Mouse (Mus musculus): ENCODE results near the gene Kdm1b. TPM values are rescaled to one million over a fixed set of nuclear protein-coding genes. Genes with fewer than 3 reads are reported as not detected.
A peak's percentile ranks its signal among the peaks of the same experiment; 100 is the strongest.

Kdm1b gene
- polyA plus RNA-seq, 1 experiment from 2014 or later: 6.7 TPM

GRCm38 (mm10) chr13:47037946-47038345, 5.4 kb upstream of the Kdm1b start:
- H3K9me3 ChIP-seq (ENCODE audit: control insufficient read depth): no peaks in the 10 kb centered on the region
- no peaks in the 10 kb centered on the region; the same call in 1 of the 2 replicates for H3K4me1 ChIP-seq (replicated peaks; ENCODE audit: control insufficient read depth, insufficient read depth, low read length)
- ATAC-seq: no peak
- no peak for TF ChIP-seq CTCF (IDR thresholded peaks at IDR 0.05; ENCODE audit: low read depth)
- WGBS: 93% methylated on average over 6 of the region's 6 CpGs
- H3K4me3 ChIP-seq (ENCODE audit: low read depth, low read length): no peak overlapping the region
- H3K9ac ChIP-seq (ENCODE audit: low read depth, low read length): no peak overlapping the region
- H3K36me3 ChIP-seq (ENCODE audit: control insufficient read depth, insufficient read depth): peaks cover 4% of the 10 kb centered on the region
- H3K27me3 ChIP-seq (replicated peaks; ENCODE audit: control insufficient read depth, insufficient read depth, low read length): no peaks in the 10 kb centered on the region
- no peak overlapping the region for H3K4me2 ChIP-seq (replicated peaks; ENCODE audit: low read depth)
- H3K27ac ChIP-seq (ENCODE audit: low read depth, low read length): no peak overlapping the region

DNA sequence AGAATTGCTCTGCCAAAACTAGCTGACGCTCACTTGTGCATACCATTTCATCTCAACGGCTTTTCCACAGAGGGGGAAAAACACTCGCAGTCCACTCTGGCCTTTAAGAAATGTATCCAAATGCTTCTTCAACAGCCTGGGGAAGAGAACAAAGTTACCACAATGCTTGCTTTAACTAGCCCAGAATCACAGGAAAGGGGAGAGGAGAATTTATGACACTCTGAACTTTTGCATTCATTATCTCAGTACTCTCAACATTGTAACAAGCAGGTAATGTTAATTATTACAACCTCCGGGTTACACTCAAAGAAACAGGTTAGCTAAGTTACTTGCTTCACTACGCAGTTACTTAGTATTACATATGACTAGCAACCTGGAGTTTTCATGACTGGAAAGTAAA, 3.2 kb upstream of the Kdm1b start:
- Histone ChIP-seq H3K9me3 (ENCODE audit: control insufficient read depth) (no peaks in the 10 kb centered on the region), H3K4me1 (replicated peaks; ENCODE audit: control insufficient read depth, insufficient read depth, low read length) (no peaks in the 10 kb centered on the region; the same call in 1 of the 2 replicates), H3K36me3 (ENCODE audit: control insufficient read depth, insufficient read depth) (no peaks in the 10 kb centered on the region), H3K27ac (ENCODE audit: low read depth, low read length) (no peak overlapping the region), H3K4me2 (replicated peaks; ENCODE audit: low read depth) (no peak overlapping the region), H3K27me3 (replicated peaks; ENCODE audit: control insufficient read depth, insufficient read depth, low read length) (no peaks in the 10 kb centered on the region), H3K9ac (ENCODE audit: low read depth, low read length) (no peak overlapping the region), H3K4me3 (ENCODE audit: low read depth, low read length) (no peak overlapping the region)
- WGBS: 70% methylated on average over 5 of the region's 5 CpGs
- no peak for TF ChIP-seq CTCF (IDR thresholded peaks at IDR 0.05; ENCODE audit: low read depth)
- ATAC-seq: no peak

GRCm38 (mm10) chr13:47042024-47042633, 1.2 kb upstream of the Kdm1b start:
- Histone ChIP-seq H3K4me1 (replicated peaks; ENCODE audit: control insufficient read depth, insufficient read depth, low read length) (no peaks in the 10 kb centered on the region; the same call in 1 of the 2 replicates), H3K27me3 (replicated peaks; ENCODE audit: control insufficient read depth, insufficient read depth, low read length) (no peaks in the 10 kb centered on the region), H3K9ac (ENCODE audit: low read depth, low read length) (peak overlapping the region; percentile 45; the same call in 1 of the 2 replicates), H3K4me3 (ENCODE audit: low read depth, low read length) (peak overlapping the region; percentile 94), H3K36me3 (ENCODE audit: control insufficient read depth, insufficient read depth) (no peaks in the 10 kb centered on the region), H3K27ac (ENCODE audit: low read depth, low read length) (peak overlapping the region; percentile 73; the same call in 1 of the 2 replicates), H3K9me3 (ENCODE audit: control insufficient read depth) (no peaks in the 10 kb centered on the region), H3K4me2 (replicated peaks; ENCODE audit: low read depth) (peak overlapping the region; percentile 79)
- ATAC-seq: no peak
- WGBS: 15% methylated on average over 8 of the region's 8 CpGs
- TF ChIP-seq CTCF (IDR thresholded peaks at IDR 0.05; ENCODE audit: low read depth): peak; percentile 43

GRCm38 (mm10) chr13:47043833-47044616, 726 bp downstream of the Kdm1b start:
- TF ChIP-seq CTCF (IDR thresholded peaks at IDR 0.05; ENCODE audit: low read depth): no peak
- Histone ChIP-seq H3K4me2 (replicated peaks; ENCODE audit: low read depth) (peak overlapping the region; percentile 100), H3K4me3 (ENCODE audit: low read depth, low read length) (peak overlapping the region; percentile 94), H3K27me3 (replicated peaks; ENCODE audit: control insufficient read depth, insufficient read depth, low read length) (no peaks in the 10 kb centered on the region), H3K9me3 (ENCODE audit: control insufficient read depth) (no peaks in the 10 kb centered on the region), H3K27ac (ENCODE audit: low read depth, low read length) (peak overlapping the region; percentile 68), H3K36me3 (ENCODE audit: control insufficient read depth, insufficient read depth) (peaks cover 3% of the 10 kb centered on the region; the same call in 1 of the 2 replicates), H3K4me1 (replicated peaks; ENCODE audit: control insufficient read depth, insufficient read depth, low read length) (no peaks in the 10 kb centered on the region; the same call in 1 of the 2 replicates), H3K9ac (ENCODE audit: low read depth, low read length) (peak overlapping the region; percentile 76)
- peak; percentile 32 for ATAC-seq
- under 1% methylated on average over 44 of the region's 45 CpGs for WGBS

DNA sequence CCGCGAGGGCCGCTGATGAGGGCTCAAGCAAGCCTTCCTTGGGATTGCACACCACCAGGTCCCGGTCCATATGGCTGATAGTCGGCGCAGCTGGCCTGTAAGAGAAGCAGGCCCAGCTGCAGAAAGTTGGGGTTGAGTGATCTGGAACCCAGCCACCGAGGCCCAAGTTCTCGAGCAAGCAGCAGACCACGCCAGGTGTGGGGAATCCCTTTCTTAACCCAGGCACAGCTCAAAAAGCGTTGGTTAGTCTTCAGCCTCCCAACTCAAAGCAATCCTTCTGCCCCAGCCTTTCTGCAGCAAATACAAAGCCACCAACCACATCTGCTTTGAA, 1.3 kb downstream of the Kdm1b start, which contains the start of gene Tpmt:
Tpmt (minus strand) TSS at position 121 of the 331 bp plus-strand sequence.
- 27% methylated on average over 10 of the region's 10 CpGs for WGBS
- no peak for TF ChIP-seq CTCF (IDR thresholded peaks at IDR 0.05; ENCODE audit: low read depth)

GRCm38 (mm10) chr13:47047996-47048395, 4.7 kb downstream of the Kdm1b start:
- no peak overlapping the region for H3K4me3 ChIP-seq (ENCODE audit: low read depth, low read length)
- no peaks in the 10 kb centered on the region for H3K9me3 ChIP-seq (ENCODE audit: control insufficient read depth)
- no peak for TF ChIP-seq CTCF (IDR thresholded peaks at IDR 0.05; ENCODE audit: low read depth)
- no peak overlapping the region for H3K4me2 ChIP-seq (replicated peaks; ENCODE audit: low read depth)
- H3K9ac ChIP-seq (ENCODE audit: low read depth, low read length): no peak overlapping the region
- no peak for ATAC-seq
- H3K27ac ChIP-seq (ENCODE audit: low read depth, low read length): no peak overlapping the region
- peaks cover 28% of the 10 kb centered on the region for H3K36me3 ChIP-seq (ENCODE audit: control insufficient read depth, insufficient read depth)
- no peaks in the 10 kb centered on the region for H3K27me3 ChIP-seq (replicated peaks; ENCODE audit: control insufficient read depth, insufficient read depth, low read length)
- no peaks in the 10 kb centered on the region for H3K4me1 ChIP-seq (replicated peaks; ENCODE audit: control insufficient read depth, insufficient read depth, low read length)
- WGBS: 86% methylated on average over 4 of the region's 4 CpGs

More for the DNA sequence above, 1.3 kb downstream of the Kdm1b start, which contains the start of gene Tpmt:
- Histone ChIP-seq H3K9me3 (ENCODE audit: control insufficient read depth) (no peaks in the 10 kb centered on the region), H3K9ac (ENCODE audit: low read depth, low read length) (peak within 1 kb of the TSS; percentile 76), H3K4me3 (ENCODE audit: low read depth, low read length) (peak within 1 kb of the TSS; percentile 94), H3K4me1 (replicated peaks; ENCODE audit: control insufficient read depth, insufficient read depth, low read length) (no peaks in the 10 kb centered on the region; the same call in 1 of the 2 replicates), H3K4me2 (replicated peaks; ENCODE audit: low read depth) (peak within 1 kb of the TSS; percentile 100), H3K27me3 (replicated peaks; ENCODE audit: control insufficient read depth, insufficient read depth, low read length) (no peaks in the 10 kb centered on the region), H3K27ac (ENCODE audit: low read depth, low read length) (peak within 1 kb of the TSS; percentile 68), H3K36me3 (ENCODE audit: control insufficient read depth, insufficient read depth) (peaks cover 9% of the 10 kb centered on the region; the same call in 1 of the 2 replicates)
- no peak for ATAC-seq
